Mouse (Mus musculus): ENCODE data around the gene Man1c1. TPM values are rescaled to one million over a fixed set of nuclear protein-coding genes. Genes with fewer than 3 reads are reported as not detected.

Man1c1 gene
- polyA plus RNA-seq, 1 experiment from 2014 or later: 5.1 TPM

DNA sequence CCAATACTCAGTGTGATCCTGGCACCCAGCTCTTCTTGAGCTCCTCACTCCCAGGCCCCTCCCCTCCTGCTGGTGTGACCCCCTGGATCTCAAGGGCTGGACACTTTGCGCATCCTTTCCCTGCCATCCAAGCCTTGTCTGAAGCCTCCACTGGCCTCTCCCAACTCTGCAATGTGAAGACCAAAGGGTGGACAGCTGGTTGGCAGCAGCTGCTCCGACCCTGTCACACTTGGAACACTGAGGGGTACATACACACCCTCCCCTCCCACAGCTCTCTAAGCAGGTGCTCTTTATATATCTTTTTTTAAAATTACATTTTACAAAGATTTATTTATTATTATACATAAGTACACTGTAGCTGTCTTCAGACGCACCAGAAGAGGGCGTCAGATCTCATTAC lies 36.1 kb upstream of the Man1c1 start:
- Histone ChIP-seq H3K9ac (no peak overlapping the region), H3K36me3 (no peaks in the 10 kb centered on the region), H3K9me3 (replicated peaks) (no peaks in the 10 kb centered on the region), H3K4me3 (no peak overlapping the region), H3K4me1 (replicated peaks) (peaks cover 14% of the 10 kb centered on the region), H3K4me2 (no peak overlapping the region), H3K27ac (no peak overlapping the region), H3K27me3 (no peaks in the 10 kb centered on the region)
- WGBS: 90% methylated on average over 4 of the region's 4 CpGs
- no peak for ATAC-seq (replicated peaks; ENCODE audit: insufficient number of reproducible peaks, insufficient read depth, low FRiP score, low read depth)

- Histone ChIP-seq H3K4me2 (no peak overlapping the region), H3K4me3 (no peak overlapping the region), H3K9ac (no peak overlapping the region), H3K27me3 (no peaks in the 10 kb centered on the region), H3K36me3 (no peaks in the 10 kb centered on the region), H3K27ac (no peak overlapping the region), H3K4me1 (replicated peaks) (peaks cover 18% of the 10 kb centered on the region), H3K9me3 (replicated peaks) (no peaks in the 10 kb centered on the region)
- ATAC-seq (replicated peaks; ENCODE audit: insufficient number of reproducible peaks, insufficient read depth, low FRiP score, low read depth): no peak
- WGBS: 64% methylated on average over 3 of the region's 3 CpGs
Observed at GRCm38 (mm10) chr4:134739530-134739929, 35.4 kb upstream of the Man1c1 start.

- Histone ChIP-seq H3K9ac (no peak overlapping the region), H3K9me3 (replicated peaks) (no peaks in the 10 kb centered on the region), H3K27ac (no peak overlapping the region), H3K4me3 (no peak overlapping the region), H3K4me2 (no peak overlapping the region), H3K4me1 (replicated peaks) (peaks cover 21% of the 10 kb centered on the region), H3K36me3 (no peaks in the 10 kb centered on the region), H3K27me3 (no peaks in the 10 kb centered on the region)
- WGBS: 66% methylated on average over 14 of the region's 14 CpGs
- no peak for ATAC-seq (replicated peaks; ENCODE audit: insufficient number of reproducible peaks, insufficient read depth, low FRiP score, low read depth)
Observed at GRCm38 (mm10) chr4:134737365-134737910, 33.3 kb upstream of the Man1c1 start.

- Histone ChIP-seq H3K27ac (no peak overlapping the region), H3K27me3 (no peaks in the 10 kb centered on the region), H3K9me3 (replicated peaks) (no peaks in the 10 kb centered on the region), H3K4me2 (no peak overlapping the region), H3K4me3 (no peak overlapping the region), H3K9ac (no peak overlapping the region), H3K4me1 (replicated peaks) (peaks cover 19% of the 10 kb centered on the region), H3K36me3 (no peaks in the 10 kb centered on the region)
- 54% methylated on average over 7 of the region's 7 CpGs for WGBS
- ATAC-seq (replicated peaks; ENCODE audit: insufficient number of reproducible peaks, insufficient read depth, low FRiP score, low read depth): no peak
Observed at GRCm38 (mm10) chr4:134736147-134736546, 32.1 kb upstream of the Man1c1 start.

DNA sequence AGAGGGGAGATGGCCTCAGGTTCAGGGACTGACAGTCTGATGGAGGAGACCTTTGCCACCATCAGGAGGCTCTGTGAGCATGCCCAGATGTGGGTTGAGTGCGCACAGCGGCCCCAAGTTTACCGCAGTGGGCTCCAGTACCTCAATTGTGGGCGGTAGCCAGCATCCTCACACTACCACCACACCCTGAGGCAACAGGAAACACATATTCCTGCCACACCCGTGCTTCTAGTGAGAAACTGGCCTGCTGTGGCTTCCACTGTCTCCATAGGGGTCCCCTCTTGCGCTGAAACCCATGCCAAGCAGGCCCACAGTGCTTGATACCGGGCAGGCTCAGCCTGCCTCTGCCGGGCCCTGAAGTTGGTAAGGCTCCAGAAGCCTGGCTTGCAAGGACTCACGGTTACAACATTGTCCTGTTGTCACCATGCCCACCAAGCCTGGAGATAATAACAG lies 30.6 kb upstream of the Man1c1 start:
- no peaks in the 10 kb centered on the region for H3K9me3 ChIP-seq (replicated peaks)
- H3K4me2 ChIP-seq: peak overlapping the region; percentile 19; the same call in 1 of the 2 replicates
- 43% methylated on average over 9 of the region's 9 CpGs for WGBS
- peak overlapping the region; percentile 39; the same call in 1 of the 2 replicates for H3K27ac ChIP-seq
- H3K27me3 ChIP-seq: no peaks in the 10 kb centered on the region
- no peak for ATAC-seq (replicated peaks; ENCODE audit: insufficient number of reproducible peaks, insufficient read depth, low FRiP score, low read depth)
- H3K4me1 ChIP-seq (replicated peaks): peaks cover 30% of the 10 kb centered on the region
- H3K9ac ChIP-seq: no peak overlapping the region
- no peaks in the 10 kb centered on the region for H3K36me3 ChIP-seq
- no peak overlapping the region for H3K4me3 ChIP-seq

DNA sequence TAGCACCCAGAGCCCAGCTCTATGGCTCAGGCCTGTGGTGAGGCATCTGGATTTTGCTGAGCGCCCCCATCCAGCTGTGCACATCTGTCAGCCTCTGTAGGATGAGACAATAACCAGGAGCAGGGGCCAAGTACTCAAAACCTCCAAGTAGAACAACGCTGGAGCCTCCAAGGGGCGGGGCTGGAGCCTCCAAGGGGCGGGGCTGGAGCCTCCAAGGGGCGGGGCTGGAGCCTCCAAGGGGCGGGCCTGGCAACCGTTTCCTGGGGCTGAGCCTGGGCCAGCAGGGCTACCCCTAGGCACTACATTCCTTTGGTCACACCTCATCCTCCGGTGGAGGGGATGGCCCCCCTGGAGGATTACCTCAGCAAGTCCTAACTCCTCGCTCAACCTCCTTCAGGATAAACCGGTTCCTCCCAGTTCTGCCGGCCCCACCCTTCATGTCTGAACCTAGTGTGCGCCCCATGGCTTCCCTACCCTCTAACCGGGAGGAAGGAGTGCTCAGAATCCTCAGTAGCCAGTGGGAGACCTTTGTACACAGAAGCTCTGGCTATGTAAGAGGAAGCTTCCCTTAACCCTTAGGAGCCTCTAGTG lies 30.0 kb upstream of the Man1c1 start:
- Histone ChIP-seq H3K9ac (no peak overlapping the region), H3K4me3 (no peak overlapping the region), H3K36me3 (no peaks in the 10 kb centered on the region), H3K27me3 (no peaks in the 10 kb centered on the region), H3K4me2 (peak overlapping the region; percentile 19; the same call in 1 of the 2 replicates), H3K4me1 (replicated peaks) (peaks cover 31% of the 10 kb centered on the region), H3K27ac (peak overlapping the region; percentile 39; the same call in 1 of the 2 replicates), H3K9me3 (replicated peaks) (no peaks in the 10 kb centered on the region)
- ATAC-seq (replicated peaks; ENCODE audit: insufficient number of reproducible peaks, insufficient read depth, low FRiP score, low read depth): peak; percentile 77
- 10% methylated on average over 12 of the region's 13 CpGs for WGBS

GRCm38 (mm10) chr4:134733371-134733770 lies 29.3 kb upstream of the Man1c1 start:
- Histone ChIP-seq H3K9me3 (replicated peaks) (no peaks in the 10 kb centered on the region), H3K27me3 (no peaks in the 10 kb centered on the region; the same call in 1 of the 2 replicates), H3K27ac (no peak overlapping the region), H3K36me3 (no peaks in the 10 kb centered on the region), H3K9ac (no peak overlapping the region), H3K4me2 (no peak overlapping the region), H3K4me3 (no peak overlapping the region), H3K4me1 (replicated peaks) (peaks cover 31% of the 10 kb centered on the region)
- 68% methylated on average over 9 of the region's 9 CpGs for WGBS
- no peak for ATAC-seq (replicated peaks; ENCODE audit: insufficient number of reproducible peaks, insufficient read depth, low FRiP score, low read depth)

DNA sequence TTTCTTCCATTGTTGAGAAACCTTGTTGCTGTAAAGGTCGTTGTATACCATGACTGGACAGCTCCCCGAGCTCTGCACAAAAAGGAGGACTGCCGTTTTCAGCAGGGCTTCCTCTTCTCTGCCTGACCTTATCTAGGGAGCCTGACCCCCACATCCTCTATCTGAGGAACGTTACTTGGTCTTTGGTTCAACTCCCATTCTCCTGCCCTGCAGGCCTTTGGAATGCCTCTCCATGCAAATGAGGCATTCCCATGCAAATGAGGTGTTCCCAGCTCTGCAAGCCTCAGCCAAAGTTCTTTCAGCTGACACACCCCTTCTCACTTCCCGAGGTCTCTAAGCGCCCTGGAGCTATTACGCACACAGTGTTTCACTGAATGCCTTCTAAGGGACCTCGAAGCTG lies 26.0 kb upstream of the Man1c1 start:
- no peak overlapping the region for H3K27ac ChIP-seq
- 1% methylated on average over 8 of the region's 8 CpGs for WGBS

DNA sequence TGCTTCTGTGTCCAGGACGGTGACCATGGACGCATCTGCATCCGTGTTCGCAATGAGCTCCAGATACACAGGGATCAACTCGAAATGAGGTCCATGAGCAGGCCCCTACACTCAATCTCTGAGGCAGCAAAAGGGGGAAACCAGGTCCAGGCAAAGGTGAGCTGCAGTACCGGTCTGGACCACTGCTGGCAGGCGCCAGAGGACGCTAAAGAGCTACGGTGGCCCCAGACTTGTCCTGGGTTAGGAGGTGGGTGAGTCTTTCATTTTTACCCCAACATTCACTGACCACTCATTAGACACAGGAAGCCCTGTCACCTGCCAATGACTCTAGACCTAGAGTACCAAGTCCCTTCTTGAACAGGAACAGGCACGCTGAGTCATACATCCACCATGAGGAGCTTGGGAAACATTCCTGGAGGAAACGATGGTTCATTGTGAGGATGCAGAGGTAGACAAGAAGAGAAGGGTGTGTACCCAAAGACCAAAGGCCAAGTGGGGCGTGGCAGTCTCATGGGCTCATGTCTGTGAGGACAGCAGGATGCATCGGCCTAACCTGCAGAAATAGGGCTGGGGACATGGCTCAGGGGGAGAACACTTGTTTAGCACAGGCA lies 21.8 kb upstream of the Man1c1 start:
- Histone ChIP-seq H3K36me3 (no peaks in the 10 kb centered on the region), H3K4me2 (no peak overlapping the region), H3K27ac (no peak overlapping the region), H3K27me3 (no peaks in the 10 kb centered on the region; the same call in 1 of the 2 replicates), H3K4me3 (no peak overlapping the region), H3K9me3 (replicated peaks) (no peaks in the 10 kb centered on the region), H3K9ac (no peak overlapping the region), H3K4me1 (replicated peaks) (peaks cover 19% of the 10 kb centered on the region)
- ATAC-seq (replicated peaks; ENCODE audit: insufficient number of reproducible peaks, insufficient read depth, low FRiP score, low read depth): no peak
- WGBS: 64% methylated on average over 13 of the region's 13 CpGs

More for the DNA sequence above, 26.0 kb upstream of the Man1c1 start:
- 0 out of 2 replicates have a peak, but pooled peaks have one; percentile 37 for ATAC-seq (replicated peaks; ENCODE audit: insufficient number of reproducible peaks, insufficient read depth, low FRiP score, low read depth)
- no peaks in the 10 kb centered on the region; the same call in 1 of the 2 replicates for H3K27me3 ChIP-seq
- no peak overlapping the region for H3K9ac ChIP-seq
- no peaks in the 10 kb centered on the region for H3K36me3 ChIP-seq
- peaks cover 34% of the 10 kb centered on the region for H3K4me1 ChIP-seq (replicated peaks)
- no peak overlapping the region; the same call in 1 of the 2 replicates for H3K4me2 ChIP-seq
- H3K9me3 ChIP-seq (replicated peaks): no peaks in the 10 kb centered on the region
- H3K4me3 ChIP-seq: no peak overlapping the region

DNA sequence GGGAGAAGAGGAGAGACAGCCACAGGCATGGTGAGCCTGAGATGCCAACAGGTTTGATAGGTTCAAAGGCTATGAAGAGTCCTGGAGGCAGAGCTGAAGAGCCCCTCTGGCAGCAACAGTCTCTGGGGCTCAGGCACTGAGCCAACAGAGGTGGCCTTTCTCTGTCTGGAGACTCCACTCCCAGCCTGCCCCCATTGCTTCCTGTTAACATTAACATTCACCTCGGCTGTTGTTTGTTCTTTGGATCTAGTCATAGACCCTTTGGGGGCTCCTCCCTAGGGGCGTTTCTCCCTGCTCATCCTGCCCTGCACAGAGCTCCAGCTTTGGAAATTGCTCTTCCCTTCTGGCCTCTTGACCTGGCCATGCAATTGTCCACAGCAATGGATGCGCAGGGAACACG lies 20.9 kb upstream of the Man1c1 start:
- no peak overlapping the region for H3K4me2 ChIP-seq
- H3K9ac ChIP-seq: no peak overlapping the region
- no peak overlapping the region for H3K4me3 ChIP-seq
- H3K9me3 ChIP-seq (replicated peaks): no peaks in the 10 kb centered on the region
- peaks cover 11% of the 10 kb centered on the region for H3K4me1 ChIP-seq (replicated peaks)
- 45% methylated on average over 4 of the region's 4 CpGs for WGBS
- no peaks in the 10 kb centered on the region; the same call in 1 of the 2 replicates for H3K27me3 ChIP-seq
- H3K27ac ChIP-seq: no peak overlapping the region
- ATAC-seq (replicated peaks; ENCODE audit: insufficient number of reproducible peaks, insufficient read depth, low FRiP score, low read depth): no peak
- no peaks in the 10 kb centered on the region for H3K36me3 ChIP-seq

- Histone ChIP-seq H3K36me3 (no peaks in the 10 kb centered on the region), H3K4me1 (replicated peaks) (peaks cover 7% of the 10 kb centered on the region), H3K9me3 (replicated peaks) (no peaks in the 10 kb centered on the region), H3K4me3 (no peak overlapping the region), H3K9ac (no peak overlapping the region), H3K4me2 (no peak overlapping the region), H3K27me3 (no peaks in the 10 kb centered on the region), H3K27ac (no peak overlapping the region)
- ATAC-seq (replicated peaks; ENCODE audit: insufficient number of reproducible peaks, insufficient read depth, low FRiP score, low read depth): no peak
- WGBS: 65% methylated on average over 3 of the region's 3 CpGs
Observed at GRCm38 (mm10) chr4:134723251-134723650, 19.2 kb upstream of the Man1c1 start.

All from heart, embryonic 15.5 days (tissue).